Mouse (Mus musculus) bone marrow, adult 2 months (tissue): Measurements from ENCODE around the gene Gpc6. TPM values are rescaled to one million over a fixed set of nuclear protein-coding genes. Genes with fewer than 3 reads are reported as not detected.

Experiments
- H3K27ac ChIP-seq: fragments of 200-500 bp; 2 replicates; pipeline ENCODE4 v1.5.1; 2012; ENCODE audit warnings: low read depth, mild to moderate bottlenecking, control low read depth, inconsistent platforms, low read length; ENCODE audit not compliant: control insufficient read depth, poor library complexity, insufficient read depth
- H3K4me1 ChIP-seq: fragments of 200-500 bp; 2 replicates; pipeline ENCODE4 v1.6.1; 2011; ENCODE audit warnings: low read length; ENCODE audit not compliant: control insufficient read depth, insufficient read depth
- H3K4me3 ChIP-seq: fragments of 200-500 bp; replicated peaks from 2 replicates; pipeline ENCODE3; 2011; ENCODE audit warnings: mild to moderate bottlenecking, low read depth, low read length, control low read depth; ENCODE audit not compliant: control insufficient read depth
- CTCF ChIP-seq: fragments of 200-500 bp; IDR thresholded peaks from 2 replicates; pipeline ENCODE4 v1.5.1; 2011; ENCODE audit warnings: low read length, control low read depth; ENCODE audit not compliant: control insufficient read depth, insufficient read depth
- POLR2A ChIP-seq: fragments of 200-500 bp; IDR thresholded peaks from 2 replicates; pipeline ENCODE4 v1.6.1; 2011; ENCODE audit warnings: low read depth, mild to moderate bottlenecking, control low read depth, low read length, borderline replicate concordance; ENCODE audit not compliant: control insufficient read depth
- WGBS: fragments of 180-500 bp; shearing (Covaris S2); methylation state at CpG from one replicate; pipeline ENCODE4 v1.1.7; 2018; 5-methylcytosine and 5-hydroxymethylcytosine counted together
- polyA plus RNA-seq: library from polyadenylated mRNA; stranded (reverse); fragments of >200 nt; gene quantifications from 2 replicates; pipeline ENCODE4 v1.2.4, GENCODE M21; 2011; ENCODE audit warnings: low replicate concordance; ENCODE audit not compliant: missing spikeins, insufficient read depth, insufficient read length

Gpc6 gene
- polyA plus RNA-seq, 1 experiment = 2.2 TPM

DNA sequence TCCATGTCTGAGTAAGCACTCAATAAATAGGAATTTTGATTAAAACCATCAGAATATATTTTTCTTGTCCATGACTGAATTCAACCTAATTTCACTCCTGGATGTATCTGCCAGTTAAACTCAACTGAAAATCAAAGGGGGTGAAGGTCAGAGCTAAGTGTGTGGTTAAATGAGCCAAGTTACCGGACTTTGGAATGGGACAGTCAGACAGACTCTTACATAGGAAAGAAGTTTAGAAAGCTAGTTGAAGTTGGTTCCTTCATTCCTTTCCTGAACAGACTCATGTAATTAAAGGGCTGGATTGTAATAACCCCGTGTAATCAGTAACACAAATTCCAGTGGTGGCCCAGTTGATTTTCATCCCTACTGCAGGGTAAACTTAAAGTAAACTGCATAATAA lies 595.6 kb downstream of the Gpc6 start:
- WGBS = 81% methylated on average over 2 of the region's 2 CpGs
- no peak overlapping the region for H3K4me3 ChIP-seq
- H3K4me1 ChIP-seq = no peaks in the 10 kb centered on the region
- H3K27ac ChIP-seq = no peak overlapping the region
- TF ChIP-seq CTCF (no peak), POLR2A (no peak)

DNA sequence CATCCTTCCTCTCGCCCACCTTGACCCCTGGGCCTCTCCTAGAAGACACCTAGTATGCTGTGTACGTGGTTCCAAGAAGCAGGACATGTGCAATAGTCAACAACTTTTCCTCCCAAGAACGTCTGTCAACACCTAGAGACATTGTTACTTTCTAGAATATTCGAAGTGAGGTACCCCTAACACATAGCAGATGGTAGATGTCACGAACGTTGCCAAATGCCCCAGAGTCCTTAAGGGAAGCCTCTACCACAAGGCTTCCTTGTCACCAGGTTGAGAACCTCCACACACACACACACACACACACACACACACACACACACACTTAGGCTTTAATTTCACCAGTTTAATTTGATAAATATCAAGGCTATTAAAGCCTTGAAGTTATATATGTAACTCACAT lies 600.0 kb downstream of the Gpc6 start:
- TF ChIP-seq CTCF (no peak), POLR2A (no peak)
- H3K4me3 ChIP-seq = no peak overlapping the region
- H3K4me1 ChIP-seq = no peaks in the 10 kb centered on the region
- H3K27ac ChIP-seq = no peak overlapping the region
- WGBS = 67% methylated on average over 6 of the region's 6 CpGs

DNA sequence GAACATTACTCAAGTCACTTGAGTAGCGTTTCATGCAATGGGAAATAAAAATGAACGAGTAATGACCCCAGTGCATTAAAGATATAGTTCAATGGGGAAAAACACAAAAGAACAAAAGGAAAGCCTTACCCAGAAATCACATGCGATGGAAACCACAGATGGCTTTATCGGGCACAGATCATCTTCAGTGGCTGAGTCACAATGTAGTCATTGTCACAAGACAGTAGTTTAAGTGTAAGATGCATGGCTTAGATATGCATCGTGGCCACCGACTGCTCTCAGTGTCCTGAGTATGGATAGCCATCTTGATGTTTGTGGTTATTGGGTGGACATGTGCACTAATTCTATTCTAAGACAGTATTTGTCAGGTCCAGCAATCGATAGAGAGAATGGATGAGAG lies 601.9 kb downstream of the Gpc6 start:
- TF ChIP-seq POLR2A = no peak
- TF ChIP-seq CTCF = no peak
- Histone ChIP-seq H3K4me3 (no peak overlapping the region), H3K27ac (no peak overlapping the region), H3K4me1 (no peaks in the 10 kb centered on the region)
- 86% methylated on average over 7 of the region's 7 CpGs for WGBS

DNA sequence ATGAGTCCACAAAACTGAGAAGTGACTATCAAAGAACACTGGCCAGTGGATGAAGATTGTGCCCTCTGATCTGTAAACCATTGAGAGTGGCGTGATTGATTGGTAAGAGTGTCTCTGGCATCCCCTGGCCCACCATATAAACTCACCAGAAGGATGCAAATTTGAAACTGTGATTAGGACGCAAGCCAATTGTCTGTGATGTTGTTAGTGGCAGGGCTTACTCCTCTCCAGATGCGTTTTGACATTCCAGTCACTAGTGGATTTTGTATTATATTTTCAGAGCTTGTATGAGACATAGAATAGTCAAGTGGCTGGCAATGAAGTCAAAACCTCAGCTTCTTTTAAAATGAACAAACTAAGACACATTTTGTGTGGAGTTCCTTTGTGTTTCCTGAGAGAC lies 604.3 kb downstream of the Gpc6 start:
- Histone ChIP-seq H3K4me1 (no peaks in the 10 kb centered on the region), H3K4me3 (no peak overlapping the region), H3K27ac (no peak overlapping the region)
- TF ChIP-seq POLR2A (no peak), CTCF (no peak)
- 72% methylated on average over 3 of the region's 3 CpGs for WGBS

DNA sequence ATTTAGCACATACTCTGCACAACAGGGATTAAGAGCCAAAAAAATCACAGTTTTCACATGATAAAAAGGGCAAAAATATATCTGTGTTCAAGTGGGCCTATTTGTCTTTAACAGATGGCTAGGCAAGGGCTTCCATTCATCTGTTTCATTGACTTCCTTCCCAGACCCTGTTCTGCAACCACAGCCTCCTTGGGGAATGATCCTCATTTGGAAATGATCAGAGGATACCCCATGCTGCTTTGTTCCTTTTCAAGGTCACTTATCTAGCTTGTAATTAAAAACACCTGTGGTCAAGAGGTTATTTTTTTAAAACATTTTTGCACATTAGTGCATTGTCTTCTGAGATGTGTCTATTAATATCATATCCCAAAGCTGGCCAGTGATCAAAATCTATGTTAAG lies 627.7 kb downstream of the Gpc6 start:
- TF ChIP-seq POLR2A (no peak), CTCF (no peak)
- no peaks in the 10 kb centered on the region for H3K4me1 ChIP-seq
- H3K4me3 ChIP-seq = no peak overlapping the region
- no peak overlapping the region for H3K27ac ChIP-seq

DNA sequence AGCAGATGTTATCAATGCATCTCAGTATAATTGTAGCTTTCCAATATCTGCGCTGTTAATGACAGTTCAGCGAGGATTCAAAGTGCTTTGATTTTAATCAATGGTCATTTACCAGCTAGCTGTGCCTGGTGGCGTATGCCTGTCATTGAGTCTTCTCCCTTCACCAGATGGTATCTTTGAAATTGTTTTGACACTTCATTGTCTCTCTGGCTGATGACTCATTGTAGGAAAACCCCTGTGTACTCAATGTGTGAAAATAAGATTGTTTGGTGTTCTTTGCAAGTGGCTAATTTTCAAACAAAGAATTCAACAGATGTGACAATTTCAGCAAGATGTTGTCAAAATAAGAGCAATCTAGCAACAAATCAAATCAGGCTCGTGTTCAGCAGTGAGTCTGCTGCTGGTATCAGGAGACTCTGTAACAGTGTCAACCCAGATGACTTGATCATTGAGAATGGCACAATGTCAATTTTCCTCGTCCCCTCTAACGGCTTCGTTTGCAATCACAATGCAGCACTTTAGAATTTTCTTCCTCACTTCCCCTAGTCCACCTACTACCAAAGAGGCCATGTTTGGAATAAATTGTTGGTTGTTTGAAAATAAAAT lies 631.7 kb downstream of the Gpc6 start:
- TF ChIP-seq POLR2A (no peak), CTCF (no peak)

DNA sequence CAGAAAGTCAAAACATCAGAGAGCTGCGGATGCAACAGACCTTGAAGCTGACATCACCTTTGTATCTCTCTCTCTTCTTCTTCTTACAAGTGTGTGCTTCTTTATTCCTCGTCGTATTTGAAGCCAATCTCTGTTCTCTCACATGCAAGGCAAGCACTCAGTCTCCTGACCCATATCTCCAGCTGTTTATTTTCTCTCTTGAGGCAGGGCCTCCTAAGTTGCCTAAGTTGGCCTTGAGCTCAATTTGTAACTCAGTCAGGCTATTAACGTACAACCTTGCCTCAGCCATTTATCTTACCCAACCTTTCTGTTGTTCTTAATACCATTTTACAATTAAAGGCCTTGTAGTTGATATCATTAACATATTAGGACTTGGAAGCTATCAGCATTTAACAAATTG lies 637.0 kb downstream of the Gpc6 start:
- Histone ChIP-seq H3K4me1 (no peaks in the 10 kb centered on the region), H3K4me3 (no peak overlapping the region), H3K27ac (no peak overlapping the region)
- WGBS = 76% methylated on average over 4 of the region's 4 CpGs
- TF ChIP-seq CTCF (no peak), POLR2A (no peak)

More for the DNA sequence above, 631.7 kb downstream of the Gpc6 start:
- H3K4me1 ChIP-seq = no peaks in the 10 kb centered on the region
- 77% methylated on average over 7 of the region's 7 CpGs for WGBS
- no peak overlapping the region for H3K4me3 ChIP-seq
- H3K27ac ChIP-seq = no peak overlapping the region

DNA sequence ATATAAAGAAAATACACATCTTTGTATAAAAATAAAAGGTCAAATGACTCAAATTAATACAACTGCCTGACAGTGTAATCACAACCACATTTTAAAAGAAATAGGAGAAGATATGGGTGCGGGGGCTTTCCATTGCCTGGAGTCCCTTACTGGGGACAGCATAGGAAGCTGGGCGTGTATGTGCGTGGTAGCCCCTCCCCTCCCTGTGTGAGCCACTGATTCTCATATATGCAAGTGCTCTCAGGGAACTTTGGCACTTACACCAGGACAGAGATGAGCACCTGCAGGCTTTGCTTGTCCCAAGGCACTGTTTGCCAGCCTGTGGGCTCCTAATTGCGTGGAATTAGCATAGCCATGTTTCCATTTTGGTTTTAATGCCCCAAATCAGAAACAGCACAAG lies 644.2 kb downstream of the Gpc6 start:
- no peaks in the 10 kb centered on the region for H3K4me1 ChIP-seq
- H3K4me3 ChIP-seq = no peak overlapping the region
- no peak overlapping the region for H3K27ac ChIP-seq
- TF ChIP-seq CTCF (no peak), POLR2A (no peak)
- whole genome bisulfite sequencing = 77% methylated on average over 4 of the region's 4 CpGs

DNA sequence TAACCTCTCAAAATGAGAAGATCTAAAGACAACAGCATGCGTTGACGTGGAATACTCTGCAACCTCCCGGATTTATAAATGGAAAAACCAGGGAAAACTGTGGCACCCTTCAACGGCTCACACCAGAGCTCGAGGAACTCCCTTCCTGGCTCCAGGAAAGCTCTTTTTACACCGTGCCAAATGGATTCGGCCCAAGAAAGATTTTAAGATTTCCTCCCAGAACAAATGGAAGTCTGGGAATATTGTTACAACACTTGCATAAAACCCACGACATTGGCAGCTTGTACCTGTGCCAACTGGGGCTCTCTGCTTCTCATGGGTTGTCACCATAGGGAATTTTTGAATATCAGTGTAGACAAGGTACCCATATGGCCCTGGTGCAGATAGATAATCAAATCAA lies 647.1 kb downstream of the Gpc6 start:
- no peaks in the 10 kb centered on the region for H3K4me1 ChIP-seq
- no peak overlapping the region for H3K4me3 ChIP-seq
- WGBS = 80% methylated on average over 8 of the region's 8 CpGs
- TF ChIP-seq CTCF = no peak
- TF ChIP-seq POLR2A = no peak
- no peak overlapping the region for H3K27ac ChIP-seq
